8 mouse cellular contexts compared by ENCODE assay signal in genomic region chr5:137131490-137131889, GRCm38 (mm10). TPM values are rescaled to one million over a fixed set of nuclear protein-coding genes. Genes with fewer than 3 reads are reported as not detected.
DNase-seq lines count a peak whose midpoint lies in the region; ATAC-seq and TF ChIP-seq lines count a peak whose summit lies in the region.

No protein-coding gene starts in this region.

- peak; percentile 93 for TF ChIP-seq RAD21 in CH12.LX (IDR thresholded peaks at IDR 0.05; ENCODE audit: low read depth, low read length)

- H3K4me1 ChIP-seq in CH12.LX (ENCODE audit: control insufficient read depth in 1 of 2, insufficient read depth in 2 of 2): 0 out of 4 replicates have a peak, but pooled peaks cover 0 to 3% of the 10 kb centered on the region in 2 experiments
- H3K4me1 ChIP-seq in embryonic facial prominence, embryonic 14.5 days (ENCODE audit: control insufficient read depth, insufficient read depth, low read length): no peaks in the 10 kb centered on the region; the same call in 1 of the 2 replicates

- H3K9me3 ChIP-seq in CH12.LX (replicated peaks; ENCODE audit: low read length): peaks cover 24% of the 10 kb centered on the region
- no peaks in the 10 kb centered on the region for H3K9me3 ChIP-seq in embryonic facial prominence, embryonic 14.5 days (ENCODE audit: control insufficient read depth, low read length)

- in situ Hi-C loops in CH12.LX (cut with MboI; ENCODE audit: low pct_ligation_motif_present, low pct_unique_long_range_greater_than_20kb, low sequenced_read_pairs): no loop called here

- ATAC-seq in embryonic facial prominence, embryonic 14.5 days (ENCODE audit: low read depth): 0 out of 2 replicates have a peak, but pooled peaks have one; percentile 14
- peak; percentile 85 for ATAC-seq in megakaryocyte-erythroid progenitor cell, adult 5-6 weeks (replicated peaks; ENCODE audit: low FRiP score, low TSS enrichment, poor library complexity, severe bottlenecking)

- WGBS in embryonic facial prominence, embryonic 14.5 days: 4% methylated on average over 3 of the region's 3 CpGs

- no peak overlapping the region for H3K4me2 ChIP-seq in CH12.LX (ENCODE audit: insufficient read depth, low read depth, poor library complexity, severe bottlenecking)
- H3K4me2 ChIP-seq in embryonic facial prominence, embryonic 14.5 days (ENCODE audit: low read depth, low read length): no peak overlapping the region

- TF ChIP-seq EP300 in CH12.LX (IDR thresholded peaks at IDR 0.05; ENCODE audit: low read length): no peak

- no peaks in the 10 kb centered on the region for H3K36me3 ChIP-seq in CH12.LX (replicated peaks in 1 of 2; ENCODE audit: control insufficient read depth in 1 of 2, insufficient read depth in 1 of 2, low read length in 1 of 2)
- no peaks in the 10 kb centered on the region for H3K36me3 ChIP-seq in embryonic facial prominence, embryonic 14.5 days (ENCODE audit: control insufficient read depth, insufficient read depth, low read length)

- dilution Hi-C loops in CH12.LX (cut with MboI; ENCODE audit: extremely low pct_ligation_motif_present, extremely low pct_unique_long_range_greater_than_20kb, low sequenced_read_pairs): no loop called here

- no peak overlapping the region for H3K4me3 ChIP-seq in CH12.LX (replicated peaks in 1 of 3; ENCODE audit: low read depth in 2 of 3, low read length in 2 of 3, poor library complexity in 1 of 3)
- H3K4me3 ChIP-seq in embryonic facial prominence, embryonic 14.5 days (ENCODE audit: low read depth, low read length): no peak overlapping the region

- peak; percentile 70 to 96 for TF ChIP-seq CTCF in CH12.LX (conservative IDR thresholded peaks at IDR 0.05 in 1 of 2, IDR thresholded peaks at IDR 0.05 in 1 of 2; ENCODE audit: low read depth in 2 of 2, low read length in 2 of 2)

- peaks cover 40% of the 10 kb centered on the region for H3K27me3 ChIP-seq in CH12.LX (replicated peaks)
- H3K27me3 ChIP-seq in embryonic facial prominence, embryonic 14.5 days (replicated peaks; ENCODE audit: control insufficient read depth, insufficient read depth, low read length): no peaks in the 10 kb centered on the region

- no peak overlapping the region for H3K27ac ChIP-seq in CH12.LX (ENCODE audit: insufficient read depth, low read depth)
- no peak overlapping the region for H3K27ac ChIP-seq in embryonic facial prominence, embryonic 14.5 days (replicated peaks; ENCODE audit: low read depth, low read length)

- no peak overlapping the region for H3K9ac ChIP-seq in CH12.LX (ENCODE audit: insufficient read depth, low read depth)
- H3K9ac ChIP-seq in embryonic facial prominence, embryonic 14.5 days (ENCODE audit: low read depth, low read length): no peak overlapping the region

- DNase-seq in kidney, adult 18-20 months: peak; percentile 36
- no peak for DNase-seq in kidney, adult 11 months
- peak; percentile 41 for DNase-seq in CH12.LX (ENCODE audit: extremely low read depth)
- peak; percentile 63 to 73 for DNase-seq in adrenal gland, postnatal 36 days
- peak; percentile 55 for DNase-seq in embryonic facial prominence, embryonic 14.5 days (ENCODE audit: low spot score)
- DNase-seq in kidney, postnatal 10 days: peak; percentile 57
- DNase-seq in thymus, postnatal 14 days: peak; percentile 56

- TF ChIP-seq POLR2A in CH12.LX (IDR thresholded peaks at IDR 0.05; ENCODE audit: low read depth, low read length): no peak

- H3K79me2 ChIP-seq in CH12.LX (replicated peaks; ENCODE audit: control insufficient read depth, extremely low read depth, insufficient read depth, poor library complexity, severe bottlenecking): no peaks in the 10 kb centered on the region

TF ChIP-seq in CH12.LX, 34 proteins besides CTCF, POLR2A, EP300 and RAD21:
- TF ChIP-seq USF1 (IDR thresholded peaks at IDR 0.05; ENCODE audit: low read depth, low read length) (no peak), E2F4 (IDR thresholded peaks at IDR 0.05; ENCODE audit: insufficient replicate concordance, low read depth, low read length) (no peak), PAX5 (IDR thresholded peaks at IDR 0.05; ENCODE audit: low read length) (no peak), MAX (IDR thresholded peaks at IDR 0.05; ENCODE audit: low read length) (no peak), USF2 (conservative IDR thresholded peaks at IDR 0.05; ENCODE audit: low read depth, low read length) (no peak), ZMIZ1 (IDR thresholded peaks at IDR 0.05; ENCODE audit: low read depth, low read length) (no peak), KAT2A (IDR thresholded peaks at IDR 0.05; ENCODE audit: insufficient replicate concordance, low read length) (no peak), CHD1 (IDR thresholded peaks at IDR 0.05; ENCODE audit: low read depth, low read length) (no peak), TBP (conservative IDR thresholded peaks at IDR 0.05; ENCODE audit: low read depth, low read length) (no peak), UBTF (IDR thresholded peaks at IDR 0.05; ENCODE audit: low read depth, low read length) (no peak), ZC3H11A (IDR thresholded peaks at IDR 0.05; ENCODE audit: low read depth, low read length) (peak; percentile 48; the same call in 1 of the 2 replicates), ZKSCAN1 (IDR thresholded peaks at IDR 0.05; ENCODE audit: borderline replicate concordance, low read depth, low read length) (no peak), MXI1 (IDR thresholded peaks at IDR 0.05; ENCODE audit: low read depth, low read length) (no peak), CHD2 (IDR thresholded peaks at IDR 0.05; ENCODE audit: low read length) (no peak), MAFK (IDR thresholded peaks at IDR 0.05; ENCODE audit: insufficient replicate concordance, low read length) (no peak), MEF2A (IDR thresholded peaks at IDR 0.05; ENCODE audit: borderline replicate concordance, low read depth, low read length) (no peak), RCOR1 (conservative IDR thresholded peaks at IDR 0.05; ENCODE audit: low read depth, low read length) (no peak), IRF4 (IDR thresholded peaks at IDR 0.05; ENCODE audit: low read depth, low read length) (peak; percentile 17; the same call in 1 of the 2 replicates), SMC3 (IDR thresholded peaks at IDR 0.05; ENCODE audit: low read depth, low read length) (peak; percentile 90), SIN3A (IDR thresholded peaks at IDR 0.05; ENCODE audit: low read length) (no peak), POLR2AphosphoS2 (IDR thresholded peaks at IDR 0.05; ENCODE audit: low read depth, low read length) (no peak)

RNA-seq across cellular contexts. Expression of gene Trim56, which starts 15.5 kb away (rescaled TPM):
- total RNA-seq in CH12.LX (2012; rRNA removed): 11.8 and 12.9 TPM in 2 replicates
- 6.0 and 7.6 TPM in 2 replicates for total RNA-seq in CH12.LX (2014; rRNA removed)
- polyA plus RNA-seq in CH12.LX (2012; ENCODE audit: insufficient read length, low read depth): 10.8 and 11.2 TPM in 2 replicates
- total RNA-seq in adrenal gland, postnatal 36 days (2021): 10 to 100 TPM; 40.9 to 44.8 TPM
- 8.8 and 8.9 TPM in 2 replicates for polyA plus RNA-seq in embryonic facial prominence, embryonic 14.5 days (2014; fragmentation: Nextera tagmentation; extraction: Ambion mirVana)
- 23.7 and 28.2 TPM in 2 replicates for total RNA-seq in megakaryocyte-erythroid progenitor cell, adult 5-6 weeks (2014; fragmentation: Nextera tagmentation)
- total RNA-seq in megakaryocyte-erythroid progenitor cell, adult 5-6 weeks (2017): 20.8 and 29.0 TPM in 2 replicates

RNA-seq across cellular contexts. Expression of gene Muc3, which starts 17.6 kb away (rescaled TPM):
- total RNA-seq in CH12.LX (2012; rRNA removed) (0.17 TPM in 1 of 2 replicates, not detected in the other), CH12.LX (2014; rRNA removed) (not detected in 2 replicates)
- 0.13 TPM in 1 of 2 replicates, not detected in the other for polyA plus RNA-seq in CH12.LX (2012; ENCODE audit: insufficient read length, low read depth)
- not detected for total RNA-seq in adrenal gland, postnatal 36 days (2021)
- polyA plus RNA-seq in embryonic facial prominence, embryonic 14.5 days (2014; fragmentation: Nextera tagmentation; extraction: Ambion mirVana): 0.14 TPM in 1 of 2 replicates, not detected in the other
- total RNA-seq in megakaryocyte-erythroid progenitor cell, adult 5-6 weeks (2014; fragmentation: Nextera tagmentation): not detected in 2 replicates
- not detected in 2 replicates for total RNA-seq in megakaryocyte-erythroid progenitor cell, adult 5-6 weeks (2017)

RNA-seq across cellular contexts. Expression of gene Serpine1, which starts 59.4 kb away (rescaled TPM):
- total RNA-seq in CH12.LX (2012; rRNA removed) (0.34 and 0.51 TPM in 2 replicates), CH12.LX (2014; rRNA removed) (0.84 and 1.8 TPM in 2 replicates)
- 0.44 and 0.61 TPM in 2 replicates for polyA plus RNA-seq in CH12.LX (2012; ENCODE audit: insufficient read length, low read depth)
- total RNA-seq in adrenal gland, postnatal 36 days (2021): 10 to 100 TPM in 1 of 2 experiments, 1 to 10 TPM in 1; 3.5 to 11.2 TPM
- polyA plus RNA-seq in embryonic facial prominence, embryonic 14.5 days (2014; fragmentation: Nextera tagmentation; extraction: Ambion mirVana): 0.50 and 0.63 TPM in 2 replicates
- 0.72 TPM in 1 of 2 replicates, not detected in the other for total RNA-seq in megakaryocyte-erythroid progenitor cell, adult 5-6 weeks (2014; fragmentation: Nextera tagmentation)
- total RNA-seq in megakaryocyte-erythroid progenitor cell, adult 5-6 weeks (2017): 0.94 TPM in 1 of 2 replicates, not detected in the other
